Mouse (Mus musculus): ENCODE results near the gene Neb. TPM values are rescaled to one million over a fixed set of nuclear protein-coding genes. Genes with fewer than 3 reads are reported as not detected.
A peak's percentile ranks its signal among the peaks of the same experiment; 100 is the strongest.

The Neb gene
- polyA plus RNA-seq, 1 experiment: 0.14 TPM

DNA sequence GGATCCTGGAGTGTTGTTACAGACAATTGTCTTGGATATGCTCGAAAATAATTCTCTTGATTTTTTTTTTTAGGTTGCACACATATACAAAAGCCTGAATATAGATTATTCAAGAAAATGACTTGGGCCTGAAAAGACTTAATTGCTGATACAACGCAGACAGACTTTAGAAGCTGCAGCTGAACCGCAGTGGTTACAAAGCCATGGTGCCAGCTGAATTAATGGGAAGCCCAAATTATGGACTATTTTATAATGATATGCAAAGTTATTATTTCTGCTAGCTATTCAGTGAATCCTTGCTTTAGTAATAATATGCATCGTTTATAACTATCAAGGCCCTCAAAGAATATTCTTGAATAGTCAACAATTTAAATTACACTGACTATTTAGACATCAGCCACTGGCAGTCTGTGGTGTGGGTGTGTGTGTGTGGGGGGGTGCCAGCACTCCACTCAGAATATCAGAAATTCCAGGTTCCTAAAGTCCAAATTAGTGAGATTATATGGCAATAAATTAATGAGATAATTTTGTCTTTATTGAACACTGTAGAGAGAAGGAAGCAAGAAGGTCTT is 50.9 kb downstream of the Neb start:
- Histone ChIP-seq H3K27me3 (ENCODE audit: control insufficient read depth, insufficient read depth, insufficient read length) (no peaks in the 10 kb centered on the region), H3K36me3 (ENCODE audit: control insufficient read depth, insufficient read depth) (no peaks in the 10 kb centered on the region), H3K79me3 (ENCODE audit: low read depth) (no peaks in the 10 kb centered on the region), H3ac (ENCODE audit: control insufficient read depth, insufficient read length, low read depth) (no peak overlapping the region), H3K79me2 (ENCODE audit: control insufficient read depth, insufficient read depth) (no peaks in the 10 kb centered on the region), H3K4me3 (ENCODE audit: insufficient read depth, poor library complexity, severe bottlenecking) (no peak overlapping the region)
- TF ChIP-seq USF1 (IDR thresholded peaks at IDR 0.05; ENCODE audit: low read depth) (no peak), CTCF (IDR thresholded peaks at IDR 0.05; ENCODE audit: control insufficient read depth, insufficient read depth, insufficient read length) (no peak), CEBPB (IDR thresholded peaks at IDR 0.05; ENCODE audit: low read depth) (no peak), FOSL1 (IDR thresholded peaks at IDR 0.05; ENCODE audit: insufficient read depth, low read length, poor library complexity, severe bottlenecking) (no peak), MAX (IDR thresholded peaks at IDR 0.05) (no peak), MYOD1 (IDR thresholded peaks at IDR 0.05; ENCODE audit: control insufficient read depth, insufficient read length, low read depth) (no peak), MYOG (IDR thresholded peaks at IDR 0.05; ENCODE audit: control insufficient read depth, extremely low read depth, insufficient read length) (no peak)

DNA sequence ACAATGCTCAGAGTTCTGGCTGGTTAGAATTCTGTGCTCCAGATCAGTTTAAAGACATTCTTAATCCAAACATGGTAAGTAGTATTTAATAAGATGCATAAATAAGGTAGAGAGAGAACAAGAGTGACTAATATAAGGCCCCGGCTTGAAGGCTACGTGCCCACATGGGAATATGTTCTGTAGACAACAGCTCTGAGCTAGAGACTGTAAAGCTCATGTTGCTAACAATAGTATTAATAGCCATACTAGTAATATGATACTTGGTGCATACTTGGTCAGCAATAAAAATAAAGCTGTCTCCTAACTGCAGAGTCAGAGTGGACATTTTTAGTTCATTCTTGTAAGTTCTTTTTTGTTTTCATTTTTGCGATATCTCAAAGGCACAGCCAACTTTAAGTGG is 56.4 kb downstream of the Neb start:
- H3K79me3 ChIP-seq (ENCODE audit: low read depth): no peaks in the 10 kb centered on the region
- no peak overlapping the region for H3K4me3 ChIP-seq (ENCODE audit: insufficient read depth, poor library complexity, severe bottlenecking)
- TF ChIP-seq USF1 (IDR thresholded peaks at IDR 0.05; ENCODE audit: low read depth): no peak
- no peak for TF ChIP-seq CTCF (IDR thresholded peaks at IDR 0.05; ENCODE audit: control insufficient read depth, insufficient read depth, insufficient read length)
- TF ChIP-seq CEBPB (IDR thresholded peaks at IDR 0.05; ENCODE audit: low read depth): no peak
- no peak for TF ChIP-seq MYOG (IDR thresholded peaks at IDR 0.05; ENCODE audit: control insufficient read depth, extremely low read depth, insufficient read length)
- TF ChIP-seq MYOD1 (IDR thresholded peaks at IDR 0.05; ENCODE audit: control insufficient read depth, insufficient read length, low read depth): no peak
- TF ChIP-seq MAX (IDR thresholded peaks at IDR 0.05): no peak
- no peak for TF ChIP-seq FOSL1 (IDR thresholded peaks at IDR 0.05; ENCODE audit: insufficient read depth, low read length, poor library complexity, severe bottlenecking)
- H3K36me3 ChIP-seq (ENCODE audit: control insufficient read depth, insufficient read depth): no peaks in the 10 kb centered on the region
- H3ac ChIP-seq (ENCODE audit: control insufficient read depth, insufficient read length, low read depth): no peak overlapping the region
- H3K27me3 ChIP-seq (ENCODE audit: control insufficient read depth, insufficient read depth, insufficient read length): no peaks in the 10 kb centered on the region
- H3K79me2 ChIP-seq (ENCODE audit: control insufficient read depth, insufficient read depth): no peaks in the 10 kb centered on the region

DNA sequence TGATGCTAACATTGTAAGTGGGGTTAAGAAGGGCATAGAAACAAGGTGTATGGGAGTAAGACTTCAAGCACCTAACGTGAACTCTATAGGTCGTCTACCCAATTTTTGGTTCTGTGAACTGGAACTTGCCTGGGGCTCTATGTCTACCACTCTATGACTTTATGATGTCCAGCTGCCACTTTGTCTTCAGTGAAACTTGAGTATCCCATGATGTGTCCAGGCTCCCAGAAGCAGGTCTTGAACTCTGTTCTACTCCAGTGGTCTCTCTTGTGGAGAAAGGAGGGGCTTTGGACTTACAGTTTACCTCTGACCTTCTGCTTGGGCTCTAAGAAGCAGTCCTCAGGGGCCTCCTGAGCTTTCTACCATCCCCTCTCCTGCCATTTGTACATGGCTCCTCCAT is 58.1 kb downstream of the Neb start:
- Histone ChIP-seq H3K36me3 (ENCODE audit: control insufficient read depth, insufficient read depth) (no peaks in the 10 kb centered on the region), H3K27me3 (ENCODE audit: control insufficient read depth, insufficient read depth, insufficient read length) (no peaks in the 10 kb centered on the region), H3K79me3 (ENCODE audit: low read depth) (no peaks in the 10 kb centered on the region), H3K79me2 (ENCODE audit: control insufficient read depth, insufficient read depth) (no peaks in the 10 kb centered on the region), H3ac (ENCODE audit: control insufficient read depth, insufficient read length, low read depth) (no peak overlapping the region), H3K4me3 (ENCODE audit: insufficient read depth, poor library complexity, severe bottlenecking) (no peak overlapping the region)
- TF ChIP-seq CTCF (IDR thresholded peaks at IDR 0.05; ENCODE audit: control insufficient read depth, insufficient read depth, insufficient read length) (no peak), CEBPB (IDR thresholded peaks at IDR 0.05; ENCODE audit: low read depth) (no peak), USF1 (IDR thresholded peaks at IDR 0.05; ENCODE audit: low read depth) (no peak), MYOG (IDR thresholded peaks at IDR 0.05; ENCODE audit: control insufficient read depth, extremely low read depth, insufficient read length) (no peak), MAX (IDR thresholded peaks at IDR 0.05) (no peak), FOSL1 (IDR thresholded peaks at IDR 0.05; ENCODE audit: insufficient read depth, low read length, poor library complexity, severe bottlenecking) (no peak), MYOD1 (IDR thresholded peaks at IDR 0.05; ENCODE audit: control insufficient read depth, insufficient read length, low read depth) (no peak)

DNA sequence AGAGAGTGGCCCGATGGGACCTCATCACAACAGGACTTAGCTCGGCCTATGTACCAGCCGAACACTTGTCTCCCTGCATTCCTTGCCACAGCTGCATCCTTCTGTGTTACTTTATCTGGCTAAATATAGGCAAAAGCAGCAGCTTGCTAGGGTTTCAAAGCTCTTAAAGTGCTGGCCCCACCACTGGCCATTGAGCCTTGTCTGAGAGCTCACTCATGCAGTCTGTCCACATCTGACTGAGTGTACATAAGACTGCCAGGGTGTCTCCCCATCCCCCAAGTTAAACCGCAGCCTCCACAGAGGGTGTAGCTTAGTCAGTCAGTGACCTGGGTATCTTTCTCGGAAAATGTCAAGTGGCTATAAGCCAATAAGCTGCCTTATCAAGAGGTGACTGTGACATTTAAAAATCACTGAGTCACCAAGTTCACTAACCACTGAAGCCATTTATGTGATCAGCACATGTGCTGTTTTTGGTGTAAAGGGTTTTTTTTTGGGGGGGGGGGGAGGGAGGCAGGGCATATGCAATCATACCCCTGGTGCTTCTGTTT is 59.2 kb downstream of the Neb start:
- Histone ChIP-seq H3K36me3 (ENCODE audit: control insufficient read depth, insufficient read depth) (no peaks in the 10 kb centered on the region), H3K27me3 (ENCODE audit: control insufficient read depth, insufficient read depth, insufficient read length) (no peaks in the 10 kb centered on the region), H3ac (ENCODE audit: control insufficient read depth, insufficient read length, low read depth) (no peak overlapping the region), H3K4me3 (ENCODE audit: insufficient read depth, poor library complexity, severe bottlenecking) (no peak overlapping the region), H3K79me2 (ENCODE audit: control insufficient read depth, insufficient read depth) (no peaks in the 10 kb centered on the region), H3K79me3 (ENCODE audit: low read depth) (no peaks in the 10 kb centered on the region)
- TF ChIP-seq MYOD1 (IDR thresholded peaks at IDR 0.05; ENCODE audit: control insufficient read depth, insufficient read length, low read depth): peak; percentile 78
- TF ChIP-seq MYOG (IDR thresholded peaks at IDR 0.05; ENCODE audit: control insufficient read depth, extremely low read depth, insufficient read length): no peak
- TF ChIP-seq MAX (IDR thresholded peaks at IDR 0.05): no peak
- no peak for TF ChIP-seq CTCF (IDR thresholded peaks at IDR 0.05; ENCODE audit: control insufficient read depth, insufficient read depth, insufficient read length)
- TF ChIP-seq FOSL1 (IDR thresholded peaks at IDR 0.05; ENCODE audit: insufficient read depth, low read length, poor library complexity, severe bottlenecking): peak; percentile 9
- no peak for TF ChIP-seq USF1 (IDR thresholded peaks at IDR 0.05; ENCODE audit: low read depth)
- no peak for TF ChIP-seq CEBPB (IDR thresholded peaks at IDR 0.05; ENCODE audit: low read depth)

DNA sequence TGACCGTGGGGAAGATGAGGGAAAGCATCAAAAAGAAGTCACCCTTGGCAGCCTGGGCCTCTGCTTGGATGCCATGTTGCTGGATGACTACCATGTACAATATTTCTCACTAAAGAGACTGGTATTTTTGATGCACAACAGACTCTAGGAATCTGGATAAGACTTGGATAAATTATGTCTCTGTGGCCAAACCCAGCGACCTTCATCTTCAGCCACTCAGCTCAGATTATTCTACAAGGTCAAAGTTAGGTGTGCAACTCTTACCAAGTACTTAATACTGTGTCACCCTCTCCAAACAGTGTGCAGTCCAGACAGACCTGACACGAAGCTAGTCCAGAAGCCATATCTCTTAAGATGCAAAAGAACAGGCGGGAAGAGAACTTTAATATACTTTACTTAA is 60.8 kb downstream of the Neb start:
- no peaks in the 10 kb centered on the region for H3K79me3 ChIP-seq (ENCODE audit: low read depth)
- TF ChIP-seq MAX (IDR thresholded peaks at IDR 0.05) (no peak), FOSL1 (IDR thresholded peaks at IDR 0.05; ENCODE audit: insufficient read depth, low read length, poor library complexity, severe bottlenecking) (no peak), MYOG (IDR thresholded peaks at IDR 0.05; ENCODE audit: control insufficient read depth, extremely low read depth, insufficient read length) (no peak), CEBPB (IDR thresholded peaks at IDR 0.05; ENCODE audit: low read depth) (no peak), USF1 (IDR thresholded peaks at IDR 0.05; ENCODE audit: low read depth) (no peak), CTCF (IDR thresholded peaks at IDR 0.05; ENCODE audit: control insufficient read depth, insufficient read depth, insufficient read length) (no peak), MYOD1 (IDR thresholded peaks at IDR 0.05; ENCODE audit: control insufficient read depth, insufficient read length, low read depth) (no peak)
- H3ac ChIP-seq (ENCODE audit: control insufficient read depth, insufficient read length, low read depth): no peak overlapping the region
- H3K36me3 ChIP-seq (ENCODE audit: control insufficient read depth, insufficient read depth): no peaks in the 10 kb centered on the region
- no peak overlapping the region for H3K4me3 ChIP-seq (ENCODE audit: insufficient read depth, poor library complexity, severe bottlenecking)
- H3K27me3 ChIP-seq (ENCODE audit: control insufficient read depth, insufficient read depth, insufficient read length): no peaks in the 10 kb centered on the region
- no peaks in the 10 kb centered on the region for H3K79me2 ChIP-seq (ENCODE audit: control insufficient read depth, insufficient read depth)
